Mouse (Mus musculus) liver, embryonic 15.5 days (tissue): ENCODE results near the gene 4931428F04Rik. TPM values are rescaled to one million over a fixed set of nuclear protein-coding genes. Genes with fewer than 3 reads are reported as not detected.

Experiments used
- ATAC-seq: fragments of 200-750 bp; cut with Nextera tagmentation; 2 replicates; pipeline ENCODE4 v1.8.0; 2017; ENCODE audit warnings: moderate number of reproducible peaks, mild to moderate bottlenecking, moderate library complexity; ENCODE audit not compliant: insufficient read depth
- H3K27ac ChIP-seq: fragments of 300-500 bp; sonication (generic); replicated peaks from 2 replicates; pipeline ENCODE4 v1.5.1; 2015; ENCODE audit warnings: mild to moderate bottlenecking, inconsistent platforms
- H3K27me3 ChIP-seq: fragments of 300-500 bp; sonication (generic); 2 replicates; pipeline ENCODE4 v1.6.1; 2015; ENCODE audit warnings: mild to moderate bottlenecking, inconsistent platforms
- H3K36me3 ChIP-seq: fragments of 300-500 bp; sonication (generic); replicated peaks from 2 replicates; pipeline ENCODE4 v1.6.1; 2015; ENCODE audit warnings: moderate library complexity, mild to moderate bottlenecking, inconsistent platforms
- H3K4me1 ChIP-seq: fragments of 300-500 bp; sonication (generic); replicated peaks from 2 replicates; pipeline ENCODE4 v1.6.1; 2015; ENCODE audit warnings: inconsistent platforms
- H3K4me2 ChIP-seq: fragments of 300-500 bp; sonication (generic); 2 replicates; pipeline ENCODE4 v1.6.1; 2015; ENCODE audit warnings: moderate library complexity, mild to moderate bottlenecking, inconsistent platforms
- H3K4me3 ChIP-seq: fragments of 300-500 bp; sonication (generic); replicated peaks from 2 replicates; pipeline ENCODE4 v1.5.1; 2015; ENCODE audit warnings: mild to moderate bottlenecking, inconsistent platforms
- H3K9ac ChIP-seq: fragments of 300-500 bp; sonication (generic); 2 replicates; pipeline ENCODE4 v1.6.1; 2015; ENCODE audit warnings: moderate library complexity, mild to moderate bottlenecking, inconsistent platforms
- H3K9me3 ChIP-seq: fragments of 300-500 bp; sonication (generic); replicated peaks from 2 replicates; pipeline ENCODE4 v1.6.1; 2016; ENCODE audit warnings: inconsistent platforms
- whole genome bisulfite sequencing: fragments of 180-500 bp; shearing (Covaris S2); methylation state at CpG from one replicate; pipeline ENCODE4 v1.1.7; 2015; ENCODE audit warnings: mixed read lengths; ENCODE audit not compliant: insufficient replicate concordance; 5-methylcytosine and 5-hydroxymethylcytosine counted together
- polyA plus RNA-seq: library from polyadenylated mRNA; unstranded; fragments of >200 nt; fragmentation: Nextera tagmentation; extraction: Ambion mirVana; gene quantifications from 2 replicates; pipeline ENCODE4 v1.2.1, GENCODE M21; 2015

Gene 4931428F04Rik
- 0.59 and 0.68 TPM in 2 replicates for polyA plus RNA-seq

DNA sequence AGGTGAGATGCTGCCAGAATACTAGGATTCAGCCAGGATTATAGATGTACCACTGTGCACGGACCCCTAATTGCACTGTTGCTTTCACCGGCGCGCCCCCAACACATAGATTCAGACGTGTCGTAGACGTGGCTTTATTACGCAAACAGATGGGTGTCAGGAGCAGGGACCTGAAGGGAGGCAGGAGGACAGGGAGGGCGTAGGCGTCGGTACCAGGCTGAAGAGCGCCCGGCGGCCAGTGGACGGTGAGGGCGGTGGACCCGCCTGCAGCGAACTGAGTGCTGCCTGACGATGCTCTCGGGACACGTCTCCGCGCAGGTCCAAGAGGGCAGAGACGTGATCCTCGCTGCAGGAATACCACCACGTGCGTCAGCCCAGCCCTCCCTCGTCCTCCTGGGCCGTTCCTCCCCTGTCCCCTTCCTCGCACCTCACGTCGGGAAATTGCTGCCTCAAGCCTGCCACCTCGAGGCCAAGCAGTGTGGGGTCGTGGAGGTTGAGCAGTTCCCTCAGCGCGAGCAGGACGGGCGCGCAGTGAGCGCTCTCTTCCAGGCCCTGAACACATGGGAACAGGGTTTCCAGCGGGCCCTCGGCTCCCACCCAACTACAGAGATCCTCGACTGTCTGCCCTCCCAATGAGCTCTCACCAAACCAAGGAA lies at the start of gene 4931428F04Rik:
Gene 4931428F04Rik (minus strand): TSS at position 60 of the 656 bp plus-strand sequence.
- H3K4me2 ChIP-seq: peak within 1 kb of the TSS; percentile 82
- peak within 1 kb of the TSS; percentile 54 for H3K4me3 ChIP-seq
- H3K9ac ChIP-seq: peak within 1 kb of the TSS; percentile 7; the same call in 1 of the 2 replicates
- WGBS: 4% methylated on average over 43 of the region's 43 CpGs
- H3K4me1 ChIP-seq: peaks cover 33% of the 10 kb centered on the region
- peaks cover 53% of the 10 kb centered on the region for H3K27me3 ChIP-seq
- no peaks in the 10 kb centered on the region for H3K36me3 ChIP-seq
- no peaks in the 10 kb centered on the region for H3K9me3 ChIP-seq
- H3K27ac ChIP-seq: no peak within 1 kb of the TSS; the same call in 1 of the 2 replicates
- peak; percentile 8 for ATAC-seq

GRCm38 (mm10) chr8:105338992-105339391 lies 49.3 kb upstream of the 4931428F04Rik start:
- no peaks in the 10 kb centered on the region for H3K27me3 ChIP-seq
- no peak overlapping the region for H3K4me3 ChIP-seq
- H3K36me3 ChIP-seq: peaks cover 16% of the 10 kb centered on the region
- H3K27ac ChIP-seq: peak overlapping the region; percentile 5
- peaks cover 39% of the 10 kb centered on the region for H3K4me1 ChIP-seq
- no peak for ATAC-seq
- H3K4me2 ChIP-seq: peak overlapping the region; percentile 25; the same call in 1 of the 2 replicates
- no peak overlapping the region for H3K9ac ChIP-seq
- 8% methylated on average over 4 of the region's 4 CpGs for WGBS
- no peaks in the 10 kb centered on the region for H3K9me3 ChIP-seq

DNA sequence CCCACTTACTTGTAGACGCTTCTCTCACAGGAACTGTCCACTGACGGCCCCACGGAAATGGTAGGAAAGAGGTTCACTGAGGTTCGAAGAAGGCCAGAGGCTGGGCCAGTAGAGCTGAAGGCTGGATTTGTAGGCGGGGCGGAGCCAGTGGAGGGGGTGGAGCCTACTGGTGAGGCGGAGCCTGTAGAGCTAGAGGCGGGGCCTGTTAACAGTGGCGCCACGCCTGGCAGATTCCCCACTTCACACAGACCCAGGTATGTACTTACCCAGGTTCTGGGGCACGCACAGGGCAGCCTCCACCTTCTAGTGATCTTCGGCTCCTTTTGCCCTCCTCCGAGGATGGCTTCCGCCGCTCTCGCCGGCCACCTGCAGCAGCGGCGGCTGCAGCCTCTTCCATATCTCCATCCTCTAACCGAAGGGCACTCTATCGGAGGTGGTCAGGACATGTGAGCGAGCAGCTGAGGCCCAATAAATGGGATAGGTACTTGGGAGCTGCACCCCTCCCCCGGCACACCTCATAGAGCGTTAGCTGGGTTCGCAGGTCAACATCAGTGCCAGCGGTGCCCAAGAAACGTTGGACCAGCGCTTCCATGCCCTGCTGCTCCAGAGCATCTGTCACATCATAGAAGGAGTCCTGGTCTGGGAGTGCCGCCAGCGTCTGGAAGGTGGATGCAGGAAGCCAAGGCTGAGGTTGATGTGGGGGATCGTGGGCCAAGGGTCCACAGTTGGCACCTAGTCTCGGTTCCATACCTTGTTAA lies 46.9 kb upstream of the 4931428F04Rik start:
- ATAC-seq: no peak
- Histone ChIP-seq H3K27ac (no peak overlapping the region), H3K27me3 (no peaks in the 10 kb centered on the region), H3K9ac (no peak overlapping the region), H3K9me3 (no peaks in the 10 kb centered on the region), H3K4me3 (no peak overlapping the region), H3K4me1 (peaks cover 28% of the 10 kb centered on the region), H3K4me2 (no peak overlapping the region), H3K36me3 (peaks cover 31% of the 10 kb centered on the region)
- WGBS: 83% methylated on average over 32 of the region's 32 CpGs

DNA sequence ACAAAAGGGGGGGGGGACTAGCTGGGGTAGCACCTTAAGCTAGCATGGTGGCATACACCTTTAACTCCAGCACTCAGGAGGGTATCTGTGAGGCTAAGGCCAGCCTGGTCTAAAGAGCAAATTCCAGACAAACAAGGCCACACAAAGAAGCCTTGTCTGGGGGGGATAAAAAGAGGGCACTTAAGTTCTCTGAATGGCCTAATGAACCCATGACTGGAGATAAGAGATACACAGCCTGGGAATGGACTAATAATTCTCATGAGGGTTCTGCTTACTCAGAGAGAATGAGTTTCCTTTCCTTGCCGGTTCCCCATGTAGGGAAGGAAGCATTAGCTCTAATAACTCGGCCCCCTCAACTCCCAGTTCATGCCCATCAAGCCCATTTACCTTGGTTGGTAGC lies 42.9 kb upstream of the 4931428F04Rik start:
- H3K4me2 ChIP-seq: no peak overlapping the region
- no peak for ATAC-seq
- no peak overlapping the region for H3K4me3 ChIP-seq
- no peak overlapping the region for H3K9ac ChIP-seq
- no peak overlapping the region for H3K27ac ChIP-seq
- WGBS: 67% methylated on average over 2 of the region's 2 CpGs
- no peaks in the 10 kb centered on the region for H3K9me3 ChIP-seq
- peaks cover 69% of the 10 kb centered on the region for H3K36me3 ChIP-seq
- no peaks in the 10 kb centered on the region for H3K27me3 ChIP-seq
- H3K4me1 ChIP-seq: peaks cover 5% of the 10 kb centered on the region

DNA sequence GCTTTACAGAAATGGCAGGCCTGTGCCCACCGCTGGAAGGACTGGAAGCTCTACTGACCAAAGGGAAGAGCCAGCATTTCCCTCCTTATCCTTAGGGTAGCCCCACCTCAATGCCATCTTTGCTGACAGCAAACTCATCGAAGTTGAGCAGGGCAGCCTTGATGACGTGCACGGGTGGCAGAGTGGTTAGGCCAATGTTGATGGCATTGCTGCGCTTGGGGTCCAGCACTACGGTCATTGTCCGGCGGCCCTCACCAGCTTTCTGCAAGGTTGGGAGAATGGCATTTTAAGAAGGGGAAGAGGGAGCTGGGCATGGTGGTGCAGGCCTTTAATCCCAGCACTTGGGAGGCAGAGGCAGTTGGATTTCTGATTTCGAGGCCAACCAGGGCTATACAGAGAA lies 42.3 kb upstream of the 4931428F04Rik start:
- no peaks in the 10 kb centered on the region for H3K27me3 ChIP-seq
- H3K9me3 ChIP-seq: no peaks in the 10 kb centered on the region
- H3K27ac ChIP-seq: no peak overlapping the region
- WGBS: 90% methylated on average over 9 of the region's 9 CpGs
- no peak for ATAC-seq
- no peak overlapping the region for H3K4me2 ChIP-seq
- H3K4me1 ChIP-seq: peaks cover 11% of the 10 kb centered on the region
- no peak overlapping the region for H3K9ac ChIP-seq
- no peak overlapping the region for H3K4me3 ChIP-seq
- peaks cover 72% of the 10 kb centered on the region for H3K36me3 ChIP-seq

GRCm38 (mm10) chr8:105331469-105331868 lies 41.8 kb upstream of the 4931428F04Rik start:
- no peak overlapping the region for H3K4me2 ChIP-seq
- ATAC-seq: no peak
- no peak overlapping the region for H3K9ac ChIP-seq
- no peak overlapping the region for H3K27ac ChIP-seq
- H3K4me1 ChIP-seq: peaks cover 14% of the 10 kb centered on the region
- H3K36me3 ChIP-seq: peaks cover 68% of the 10 kb centered on the region
- 92% methylated on average over 22 of the region's 22 CpGs for WGBS
- H3K9me3 ChIP-seq: no peaks in the 10 kb centered on the region
- no peaks in the 10 kb centered on the region for H3K27me3 ChIP-seq
- H3K4me3 ChIP-seq: no peak overlapping the region

GRCm38 (mm10) chr8:105330325-105330724 lies 40.7 kb upstream of the 4931428F04Rik start:
- no peaks in the 10 kb centered on the region for H3K9me3 ChIP-seq
- H3K4me2 ChIP-seq: no peak overlapping the region
- H3K4me1 ChIP-seq: peaks cover 18% of the 10 kb centered on the region
- no peak overlapping the region for H3K9ac ChIP-seq
- no peak overlapping the region for H3K4me3 ChIP-seq
- peaks cover 59% of the 10 kb centered on the region for H3K36me3 ChIP-seq
- H3K27me3 ChIP-seq: no peaks in the 10 kb centered on the region
- H3K27ac ChIP-seq: no peak overlapping the region
- ATAC-seq: no peak
- 86% methylated on average over 12 of the region's 12 CpGs for WGBS

DNA sequence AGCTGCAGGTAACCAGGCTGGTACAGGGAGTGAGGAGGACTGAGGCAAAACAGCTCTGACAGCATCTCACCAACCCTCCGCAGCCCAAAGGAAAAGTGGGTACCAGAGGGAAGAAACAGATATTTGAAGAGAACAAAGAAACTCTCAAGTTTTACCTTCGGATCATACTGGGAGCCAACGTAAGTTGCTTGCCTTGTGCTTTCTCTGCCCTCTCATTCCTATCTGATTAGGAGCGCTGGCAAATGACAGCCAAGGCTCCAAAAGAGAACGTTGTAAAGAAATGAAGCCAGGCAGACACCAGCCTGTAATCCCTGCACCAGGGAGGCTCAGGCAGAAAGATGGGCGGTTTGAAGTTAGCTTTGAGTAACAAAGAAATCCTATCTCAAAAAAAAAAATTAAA lies 37.3 kb upstream of the 4931428F04Rik start:
- Histone ChIP-seq H3K27ac (peak overlapping the region; percentile 96), H3K9ac (peak overlapping the region; percentile 81)
- no peak for ATAC-seq

GRCm38 (mm10) chr8:105326141-105326672 lies 36.5 kb upstream of the 4931428F04Rik start, which contains the start of the genes Lrrc29 and Tmem208:
Lrrc29 (minus strand) TSS chr8:105326278.
Tmem208 (plus strand) TSS chr8:105326354.
- peak; percentile 72 for ATAC-seq
- Histone ChIP-seq H3K4me3 (peak within 1 kb of the TSS; percentile 73), H3K36me3 (peaks cover 48% of the 10 kb centered on the region), H3K27ac (peak within 1 kb of the TSS; percentile 96), H3K9ac (peak within 1 kb of the TSS; percentile 81), H3K4me1 (peaks cover 56% of the 10 kb centered on the region), H3K4me2 (peak within 1 kb of the TSS; percentile 84), H3K9me3 (no peaks in the 10 kb centered on the region), H3K27me3 (no peaks in the 10 kb centered on the region)
- WGBS: under 1% methylated on average over 36 of the region's 36 CpGs

More for the DNA sequence above, 37.3 kb upstream of the 4931428F04Rik start:
- Histone ChIP-seq H3K4me2 (peak overlapping the region; percentile 80), H3K36me3 (peaks cover 53% of the 10 kb centered on the region), H3K4me3 (peak overlapping the region; percentile 73), H3K27me3 (no peaks in the 10 kb centered on the region), H3K9me3 (no peaks in the 10 kb centered on the region), H3K4me1 (peaks cover 49% of the 10 kb centered on the region)
- 18% methylated on average over 6 of the region's 6 CpGs for WGBS

DNA sequence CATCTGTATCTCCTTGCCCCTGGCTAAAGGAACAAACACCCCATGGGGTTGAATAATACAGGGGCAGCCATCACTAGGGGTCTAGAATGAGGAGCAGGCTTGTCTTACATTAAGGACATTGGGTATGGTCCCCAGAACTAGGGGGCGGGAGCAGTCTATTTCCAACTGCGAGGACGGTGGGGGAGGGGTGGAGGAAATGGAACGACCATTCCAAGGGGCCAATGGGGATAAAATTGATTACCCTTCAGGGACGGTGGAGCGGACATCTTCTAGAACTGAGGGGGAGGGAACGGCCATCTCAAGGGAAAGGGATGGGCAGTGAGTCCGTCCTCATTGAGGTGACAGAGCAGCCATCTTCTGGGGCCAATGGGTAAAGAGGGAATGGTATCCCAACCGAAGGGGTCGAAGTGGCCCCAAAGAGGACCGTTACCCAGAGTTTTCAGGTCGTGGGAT lies 36.0 kb upstream of the 4931428F04Rik start:
- peak; percentile 6 for ATAC-seq
- under 1% methylated on average over 12 of the region's 12 CpGs for WGBS

DNA sequence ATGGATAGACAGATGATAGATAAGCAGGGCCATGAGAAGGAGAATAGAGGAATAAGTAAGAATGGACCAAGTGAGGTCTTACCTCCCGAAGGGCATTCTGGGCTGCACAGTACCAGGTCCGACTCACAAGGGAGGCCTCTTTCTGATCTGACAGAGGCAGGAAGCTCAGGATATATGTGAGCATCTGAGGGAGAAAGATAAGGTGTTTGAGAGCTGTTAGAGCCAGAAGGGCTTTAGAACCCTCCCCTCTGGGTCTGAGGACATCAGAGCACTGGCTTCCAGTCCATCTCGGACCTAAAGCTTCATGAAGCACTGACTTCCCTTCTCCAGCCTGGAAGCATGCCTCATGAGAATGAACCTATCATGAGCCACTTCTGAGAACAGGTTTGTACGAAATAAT lies 33.5 kb upstream of the 4931428F04Rik start:
- peak overlapping the region; percentile 56 for H3K9ac ChIP-seq
- no peaks in the 10 kb centered on the region for H3K9me3 ChIP-seq
- peak overlapping the region; percentile 73 for H3K4me3 ChIP-seq
- no peaks in the 10 kb centered on the region for H3K27me3 ChIP-seq
- H3K36me3 ChIP-seq: peaks cover 40% of the 10 kb centered on the region
- 24% methylated on average over 4 of the region's 4 CpGs for WGBS
- H3K4me2 ChIP-seq: peak overlapping the region; percentile 84
- peaks cover 80% of the 10 kb centered on the region for H3K4me1 ChIP-seq
- ATAC-seq: peak; percentile 83
- peak overlapping the region; percentile 96 for H3K27ac ChIP-seq

More for the DNA sequence above, 36.0 kb upstream of the 4931428F04Rik start:
- Histone ChIP-seq H3K36me3 (peaks cover 44% of the 10 kb centered on the region), H3K9ac (peak overlapping the region; percentile 81), H3K4me2 (peak overlapping the region; percentile 84), H3K4me1 (peaks cover 58% of the 10 kb centered on the region), H3K4me3 (peak overlapping the region; percentile 73), H3K27me3 (no peaks in the 10 kb centered on the region), H3K27ac (peak overlapping the region; percentile 96), H3K9me3 (no peaks in the 10 kb centered on the region)
